ENCODE assay signal across 10 mouse cellular contexts in the genomic region with DNA sequence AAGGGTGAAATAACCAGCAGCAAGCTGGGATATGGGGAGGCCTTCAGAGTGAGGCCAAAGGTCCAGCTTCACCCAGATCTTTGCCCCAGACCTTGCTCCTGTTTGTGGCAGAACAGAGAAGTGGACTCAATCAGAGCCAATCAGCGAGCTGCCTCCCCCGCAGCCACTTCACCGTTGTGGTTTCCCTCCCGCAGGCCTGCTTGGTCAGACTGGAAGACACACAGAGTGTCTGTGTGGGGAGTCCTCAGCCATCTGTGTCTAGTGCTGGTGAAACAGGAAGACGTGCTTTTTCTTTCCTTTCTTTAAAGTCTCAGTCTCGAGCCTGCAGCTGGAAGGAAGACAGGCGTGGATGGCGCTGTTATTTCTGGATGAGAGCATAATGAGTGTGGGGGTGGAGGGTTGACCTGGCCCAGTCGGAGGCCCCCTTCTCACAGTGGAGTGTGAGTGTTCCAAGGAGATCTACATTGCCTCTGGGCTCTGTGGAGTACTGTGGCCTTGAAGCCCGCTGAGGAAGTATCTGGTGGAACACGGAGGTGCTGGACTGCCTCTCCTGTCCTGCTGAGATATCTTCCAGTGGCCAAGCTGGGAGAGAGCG.
A peak's percentile ranks its signal among the peaks of the same experiment; 100 is the strongest.
DNase-seq lines count a peak whose midpoint lies in the region; ATAC-seq lines count a peak whose summit lies in the region.
"Had no signal": no experiment of that assay in that cellular context is flagged by ENCODE, and none has a peak within 500 bp of the region (broad histone marks: within the 10 kb centered on the region; RNA-seq: fewer than 3 reads in every experiment).

No protein-coding gene starts in this region.

- H3K4me1 ChIP-seq in lung, embryonic 15.5 days: peaks cover 17% of the 10 kb centered on the region

- no peak overlapping the region for H3K9ac ChIP-seq in lung, embryonic 15.5 days
- H3K9ac ChIP-seq: embryonic facial prominence, embryonic 12.5 days had no signal

- no peaks in the 10 kb centered on the region for H3K9me3 ChIP-seq in lung, embryonic 15.5 days
- H3K9me3 ChIP-seq: embryonic facial prominence, embryonic 12.5 days; megakaryocyte, embryonic 14.5 days had no signal

- H3K4me3 ChIP-seq in lung, embryonic 15.5 days: no peak overlapping the region
- H3K4me3 ChIP-seq: embryonic facial prominence, embryonic 12.5 days; megakaryocyte, embryonic 14.5 days had no signal

- WGBS in lung, embryonic 15.5 days: 31% methylated on average over 12 of the region's 12 CpGs

- no peaks in the 10 kb centered on the region for H3K36me3 ChIP-seq in lung, embryonic 15.5 days
- H3K36me3 ChIP-seq: embryonic facial prominence, embryonic 12.5 days had no signal

- peak; percentile 1 for DNase-seq in adrenal gland, postnatal 25 days
- no peak for DNase-seq in adrenal gland, postnatal 4 days (ENCODE audit: low spot score in 2 of 2)
- DNase-seq in cerebellum, adult 11 months: peak; percentile 13
- DNase-seq in frontal cortex, postnatal 10 days (ENCODE audit: low spot score in 2 of 2): peak; percentile 17 to 24
- peak; percentile 66 for DNase-seq in kidney, postnatal 10 days
- peak; percentile 15 to 31 for DNase-seq in right cerebral cortex, postnatal 36 days (ENCODE audit: low spot score in 2 of 2)
- DNase-seq in heart, adult 9 months (ENCODE audit: low spot score in 2 of 2): no peak

- no peak overlapping the region for H3K4me2 ChIP-seq in lung, embryonic 15.5 days
- H3K4me2 ChIP-seq: embryonic facial prominence, embryonic 12.5 days had no signal

- no peak for ATAC-seq in lung, embryonic 15.5 days (ENCODE audit: borderline replicate concordance, extremely low read depth, low FRiP score, low TSS enrichment)

- H3K27ac ChIP-seq in lung, embryonic 15.5 days: peak overlapping the region; percentile 50
- H3K27ac ChIP-seq: embryonic facial prominence, embryonic 12.5 days had no signal

- H3K27me3 ChIP-seq in lung, embryonic 15.5 days: no peaks in the 10 kb centered on the region
- H3K27me3 ChIP-seq: embryonic facial prominence, embryonic 12.5 days; megakaryocyte, embryonic 14.5 days had no signal

Comparison
In these comparisons a context has a peak if more than half of its experiments do, and no peak if none do; other contexts are left out.
1. DNase-seq: peak in adrenal gland, postnatal 25 days (single experiment), cerebellum, adult 11 months (single experiment), frontal cortex, postnatal 10 days (2 of 2), kidney, postnatal 10 days (single experiment) and right cerebral cortex, postnatal 36 days (2 of 2); none in adrenal gland, postnatal 4 days (0 of 2) and heart, adult 9 months (0 of 2).